Mouse (Mus musculus): ENCODE measurements at regions not wholly inside any gene's neighbourhood (a gene's known extent, or its start where the extent isn't known, plus 50 kb on each side); places are given as distances from the start of the nearest gene placed in this dataset.

DNA sequence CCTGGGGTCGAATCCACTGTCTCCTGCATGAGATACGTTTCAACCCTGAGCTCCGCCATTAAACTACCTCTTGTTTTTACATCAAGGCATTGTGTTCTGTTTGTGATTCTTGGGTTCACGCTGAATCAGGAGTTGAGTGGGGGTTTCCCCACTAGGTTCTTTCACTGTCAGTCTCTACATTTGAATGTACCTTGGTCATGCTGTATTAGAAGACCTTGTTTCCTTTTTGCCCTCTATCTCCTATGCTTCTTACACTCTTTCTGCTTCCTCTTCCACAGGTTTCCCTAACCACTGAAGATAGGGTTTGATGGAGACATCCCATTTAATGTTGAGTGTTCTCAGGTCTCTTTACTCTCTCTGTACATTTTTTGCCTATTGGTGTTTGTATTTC lies 726.0 kb upstream of the Fat3 start:
- H3K9me3 ChIP-seq (ENCODE audit: control insufficient read depth) = no peaks in the 10 kb centered on the region
- ATAC-seq = peak; percentile 90
- H3K36me3 ChIP-seq (ENCODE audit: control insufficient read depth, insufficient read depth) = no peaks in the 10 kb centered on the region
- no peak for TF ChIP-seq CTCF (IDR thresholded peaks at IDR 0.05; ENCODE audit: low read depth)
- no peak overlapping the region for H3K9ac ChIP-seq (ENCODE audit: low read depth, low read length)
- peak overlapping the region; percentile 10; the same call in 1 of the 2 replicates for H3K4me2 ChIP-seq (replicated peaks; ENCODE audit: low read depth)
- H3K27me3 ChIP-seq (replicated peaks; ENCODE audit: control insufficient read depth, insufficient read depth, low read length) = no peaks in the 10 kb centered on the region
- no peak overlapping the region for H3K4me3 ChIP-seq (ENCODE audit: low read depth, low read length)
- peak overlapping the region; percentile 67 for H3K27ac ChIP-seq (ENCODE audit: low read depth, low read length)
- no peaks in the 10 kb centered on the region for H3K4me1 ChIP-seq (replicated peaks; ENCODE audit: control insufficient read depth, insufficient read depth, low read length)
- 52% methylated on average over 4 of the region's 4 CpGs for WGBS

DNA sequence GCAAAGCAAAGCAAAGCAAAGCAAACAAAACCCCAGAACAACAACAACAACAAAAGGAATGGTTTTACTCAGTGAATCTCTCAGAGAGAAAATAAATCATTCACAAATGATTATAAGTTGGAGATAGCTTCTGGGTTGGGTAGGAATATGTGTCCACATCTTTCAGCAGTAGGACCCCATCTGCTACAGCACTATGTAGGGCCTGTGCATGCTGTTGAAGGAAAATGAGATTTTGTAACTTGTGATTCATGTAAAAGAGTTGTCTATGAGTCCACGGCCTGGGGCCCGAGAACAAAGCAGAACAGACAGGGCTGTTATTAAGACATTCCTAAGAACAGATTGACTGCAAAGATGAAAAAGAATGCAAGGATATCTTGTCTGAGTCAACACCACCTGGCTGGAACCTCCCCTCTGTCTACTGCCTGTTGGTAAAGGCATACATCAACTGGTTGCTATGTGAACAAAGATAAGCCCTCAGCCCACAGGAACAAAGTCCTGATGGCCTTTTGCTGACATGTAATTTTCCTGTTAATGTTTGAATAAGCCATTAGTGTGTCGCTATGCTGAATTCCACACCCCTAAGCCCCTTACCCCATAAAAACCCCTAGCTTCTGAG lies 725.5 kb upstream of the Fat3 start:
- Histone ChIP-seq H3K9me3 (ENCODE audit: control insufficient read depth) (no peaks in the 10 kb centered on the region), H3K4me3 (ENCODE audit: low read depth, low read length) (no peak overlapping the region), H3K9ac (ENCODE audit: low read depth, low read length) (no peak overlapping the region), H3K27me3 (replicated peaks; ENCODE audit: control insufficient read depth, insufficient read depth, low read length) (no peaks in the 10 kb centered on the region), H3K4me1 (replicated peaks; ENCODE audit: control insufficient read depth, insufficient read depth, low read length) (no peaks in the 10 kb centered on the region), H3K36me3 (ENCODE audit: control insufficient read depth, insufficient read depth) (no peaks in the 10 kb centered on the region), H3K27ac (ENCODE audit: low read depth, low read length) (peak overlapping the region; percentile 67), H3K4me2 (replicated peaks; ENCODE audit: low read depth) (peak overlapping the region; percentile 10; the same call in 1 of the 2 replicates)
- peak; percentile 99 for ATAC-seq
- no peak for TF ChIP-seq CTCF (IDR thresholded peaks at IDR 0.05; ENCODE audit: low read depth)
- whole genome bisulfite sequencing = 38% methylated on average over 3 of the region's 3 CpGs

DNA sequence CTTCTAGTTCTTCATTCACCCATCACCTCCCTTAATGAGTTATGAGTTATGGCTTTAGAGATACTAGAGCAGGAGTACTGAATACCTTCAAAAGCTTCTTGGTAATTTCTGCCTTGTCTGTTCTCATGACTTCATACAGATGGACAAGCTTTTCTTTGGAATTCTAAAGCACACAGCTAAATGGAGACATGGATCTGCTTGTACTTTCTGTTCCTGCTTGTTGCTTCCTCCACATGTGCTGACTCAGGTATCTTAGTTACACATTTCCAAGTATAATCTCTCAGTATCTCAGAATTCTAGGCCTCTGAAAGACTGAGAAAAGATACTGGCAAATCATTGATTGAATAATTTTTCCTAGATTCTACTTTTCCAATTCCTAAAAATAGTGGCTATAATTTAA lies 694.3 kb upstream of the Fat3 start:
- no peak overlapping the region for H3K27ac ChIP-seq (ENCODE audit: low read depth, low read length)
- no peak overlapping the region for H3K4me2 ChIP-seq (replicated peaks; ENCODE audit: low read depth)
- no peak for TF ChIP-seq CTCF (IDR thresholded peaks at IDR 0.05; ENCODE audit: low read depth)
- peak; percentile 56; the same call in 1 of the 2 replicates for ATAC-seq
- H3K9me3 ChIP-seq (ENCODE audit: control insufficient read depth) = no peaks in the 10 kb centered on the region
- H3K4me1 ChIP-seq (replicated peaks; ENCODE audit: control insufficient read depth, insufficient read depth, low read length) = no peaks in the 10 kb centered on the region
- H3K36me3 ChIP-seq (ENCODE audit: control insufficient read depth, insufficient read depth) = no peaks in the 10 kb centered on the region
- no peaks in the 10 kb centered on the region for H3K27me3 ChIP-seq (replicated peaks; ENCODE audit: control insufficient read depth, insufficient read depth, low read length)
- H3K9ac ChIP-seq (ENCODE audit: low read depth, low read length) = no peak overlapping the region
- H3K4me3 ChIP-seq (ENCODE audit: low read depth, low read length) = no peak overlapping the region

DNA sequence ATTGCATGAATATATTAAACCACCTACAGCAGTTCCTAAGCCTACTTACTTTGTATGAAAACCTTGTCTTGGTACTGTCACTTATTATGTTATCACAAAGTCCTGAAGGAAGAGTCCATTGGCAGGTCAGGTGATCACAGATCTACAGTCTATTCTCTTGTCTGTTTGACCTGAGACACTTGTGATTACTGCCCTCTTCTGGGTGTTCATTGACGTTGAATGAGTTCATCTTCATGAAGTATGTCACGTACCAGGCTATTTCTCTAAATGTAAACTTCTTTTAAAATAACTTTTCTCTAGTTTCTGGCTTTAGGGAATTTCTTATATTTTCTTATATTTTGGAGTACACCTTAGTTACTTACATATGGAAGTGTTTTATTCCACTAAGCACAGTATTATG lies 688.5 kb upstream of the Fat3 start:
- 68% methylated on average over 2 of the region's 2 CpGs for WGBS
- Histone ChIP-seq H3K27me3 (replicated peaks; ENCODE audit: control insufficient read depth, insufficient read depth, low read length) (no peaks in the 10 kb centered on the region), H3K36me3 (ENCODE audit: control insufficient read depth, insufficient read depth) (no peaks in the 10 kb centered on the region), H3K4me2 (replicated peaks; ENCODE audit: low read depth) (no peak overlapping the region), H3K9me3 (ENCODE audit: control insufficient read depth) (no peaks in the 10 kb centered on the region), H3K9ac (ENCODE audit: low read depth, low read length) (no peak overlapping the region), H3K4me3 (ENCODE audit: low read depth, low read length) (no peak overlapping the region), H3K4me1 (replicated peaks; ENCODE audit: control insufficient read depth, insufficient read depth, low read length) (no peaks in the 10 kb centered on the region), H3K27ac (ENCODE audit: low read depth, low read length) (no peak overlapping the region)
- peak; percentile 40; the same call in 1 of the 2 replicates for TF ChIP-seq CTCF (IDR thresholded peaks at IDR 0.05; ENCODE audit: low read depth)
- ATAC-seq = no peak

DNA sequence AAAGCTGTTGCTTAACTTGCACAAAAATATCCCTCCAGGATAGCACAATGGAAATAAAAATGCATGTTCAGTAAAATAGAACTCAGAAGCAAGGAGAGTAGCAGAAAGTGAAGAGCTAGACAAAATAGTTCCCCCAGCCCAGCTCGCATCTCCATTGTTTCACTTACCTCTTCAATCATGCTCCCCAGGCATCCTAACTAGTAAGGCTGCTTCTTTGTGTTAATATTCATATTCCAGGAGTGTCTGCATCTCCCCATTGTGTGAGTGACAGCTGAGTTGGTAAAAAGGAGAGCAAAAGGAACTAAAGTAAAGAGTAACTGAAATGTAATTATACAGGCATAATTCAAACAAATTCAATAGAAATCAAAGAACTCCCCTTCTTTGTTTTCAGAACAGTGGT lies 667.1 kb upstream of the Fat3 start:
- no peaks in the 10 kb centered on the region for H3K9me3 ChIP-seq (ENCODE audit: control insufficient read depth)
- H3K4me3 ChIP-seq (ENCODE audit: low read depth, low read length) = no peak overlapping the region
- H3K27me3 ChIP-seq (replicated peaks; ENCODE audit: control insufficient read depth, insufficient read depth, low read length) = no peaks in the 10 kb centered on the region
- no peak overlapping the region for H3K4me2 ChIP-seq (replicated peaks; ENCODE audit: low read depth)
- H3K27ac ChIP-seq (ENCODE audit: low read depth, low read length) = no peak overlapping the region
- TF ChIP-seq CTCF (IDR thresholded peaks at IDR 0.05; ENCODE audit: low read depth) = no peak
- no peak for ATAC-seq
- no peak overlapping the region for H3K9ac ChIP-seq (ENCODE audit: low read depth, low read length)
- no peaks in the 10 kb centered on the region for H3K36me3 ChIP-seq (ENCODE audit: control insufficient read depth, insufficient read depth)
- 72% methylated on average over 1 of the region's 1 CpGs for WGBS
- H3K4me1 ChIP-seq (replicated peaks; ENCODE audit: control insufficient read depth, insufficient read depth, low read length) = no peaks in the 10 kb centered on the region

- no peak overlapping the region for H3K9ac ChIP-seq (ENCODE audit: low read depth, low read length)
- WGBS = 44% methylated on average over 1 of the region's 1 CpGs
- ATAC-seq = peak; percentile 75
- H3K27ac ChIP-seq (ENCODE audit: low read depth, low read length) = no peak overlapping the region
- H3K36me3 ChIP-seq (ENCODE audit: control insufficient read depth, insufficient read depth) = no peaks in the 10 kb centered on the region
- H3K4me3 ChIP-seq (ENCODE audit: low read depth, low read length) = no peak overlapping the region
- no peaks in the 10 kb centered on the region for H3K27me3 ChIP-seq (replicated peaks; ENCODE audit: control insufficient read depth, insufficient read depth, low read length)
- no peaks in the 10 kb centered on the region for H3K9me3 ChIP-seq (ENCODE audit: control insufficient read depth)
- no peak for TF ChIP-seq CTCF (IDR thresholded peaks at IDR 0.05; ENCODE audit: low read depth)
- no peaks in the 10 kb centered on the region for H3K4me1 ChIP-seq (replicated peaks; ENCODE audit: control insufficient read depth, insufficient read depth, low read length)
- H3K4me2 ChIP-seq (replicated peaks; ENCODE audit: low read depth) = no peak overlapping the region
Observed at GRCm38 (mm10) chr9:17166331-17166730, 665.2 kb upstream of the Fat3 start.

Data from intestine, postnatal 0 days (tissue).